Mouse (Mus musculus): Measurements from ENCODE around the gene Pebp1. TPM values are rescaled to one million over a fixed set of nuclear protein-coding genes. Genes with fewer than 3 reads are reported as not detected.

Gene Pebp1
- polyA plus RNA-seq, 1 experiment, result 713 TPM

DNA sequence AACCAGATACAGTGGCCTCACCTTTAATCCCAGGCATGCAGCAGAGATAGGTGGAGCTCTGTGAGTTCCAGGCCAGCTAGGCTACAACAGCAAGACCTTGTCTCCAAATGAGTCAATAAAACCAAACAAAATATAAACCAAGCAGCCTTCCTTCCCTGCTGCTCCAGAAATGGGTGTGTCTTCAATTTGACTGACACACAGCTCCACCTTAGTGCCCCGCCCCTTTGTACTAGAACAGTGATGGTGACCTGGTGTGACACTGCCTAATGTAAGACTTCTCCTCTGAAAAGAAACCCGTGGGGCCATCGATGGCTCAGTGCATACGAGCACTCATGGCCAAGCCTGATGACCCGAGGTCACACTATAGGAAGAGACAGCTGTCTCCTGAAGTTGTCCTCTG, 50.9 kb downstream of the Pebp1 start:
- Histone ChIP-seq H3K4me2 (ENCODE audit: low read depth) (no peak overlapping the region), H3K4me3 (no peak overlapping the region), H3ac (ENCODE audit: control insufficient read depth, insufficient read length) (no peak overlapping the region), H3K36me3 (ENCODE audit: control insufficient read depth, insufficient read depth) (no peaks in the 10 kb centered on the region), H3K79me2 (ENCODE audit: control insufficient read depth, insufficient read depth) (no peaks in the 10 kb centered on the region), H3K27me3 (ENCODE audit: control insufficient read depth, insufficient read depth, insufficient read length) (no peaks in the 10 kb centered on the region)
- TF ChIP-seq REST (IDR thresholded peaks at IDR 0.05; ENCODE audit: insufficient read depth, insufficient read length) (no peak), POLR2AphosphoS2 (IDR thresholded peaks at IDR 0.05; ENCODE audit: insufficient read length, low read depth) (no peak), E2F4 (IDR thresholded peaks at IDR 0.05; ENCODE audit: insufficient read depth) (no peak), SRF (IDR thresholded peaks at IDR 0.05; ENCODE audit: control insufficient read depth, insufficient read length, low read depth) (no peak), TCF12 (IDR thresholded peaks at IDR 0.05; ENCODE audit: insufficient read depth, poor library complexity, severe bottlenecking) (no peak), MYOG (IDR thresholded peaks at IDR 0.05; ENCODE audit: control insufficient read depth in 1 of 3, insufficient read depth in 1 of 3, insufficient read length in 2 of 3, low read depth in 2 of 3) (no peak), CEBPB (IDR thresholded peaks at IDR 0.05; ENCODE audit: insufficient read depth, poor library complexity, severe bottlenecking) (no peak), MAX (IDR thresholded peaks at IDR 0.05; ENCODE audit: low read depth) (no peak), USF1 (IDR thresholded peaks at IDR 0.05; ENCODE audit: low read depth) (no peak), TCF3 (IDR thresholded peaks at IDR 0.05; ENCODE audit: insufficient read length, low read depth) (no peak), POLR2A (IDR thresholded peaks at IDR 0.05; ENCODE audit: insufficient read length, low read depth) (no peak), MYOD1 (IDR thresholded peaks at IDR 0.05; ENCODE audit: control insufficient read depth in 1 of 3, insufficient read length in 2 of 3, low read depth in 2 of 3) (no peak)

Other genes starting within 250 kb of the Pebp1 start
- 77.0 TPM for gene Suds3, start 171.5 kb downstream of the Pebp1 start, polyA plus RNA-seq (2012; fragmentation: generic; extraction: Trizol)
- gene Taok3, start 167.5 kb downstream of the Pebp1 start, polyA plus RNA-seq (2012; fragmentation: generic; extraction: Trizol), result 7.7 TPM
- 2.2 TPM for gene Vsig10, start 31.5 kb upstream of the Pebp1 start, polyA plus RNA-seq (2012; fragmentation: generic; extraction: Trizol)
- 142 TPM for gene Wsb2, start 69.7 kb upstream of the Pebp1 start, polyA plus RNA-seq (2012; fragmentation: generic; extraction: Trizol)
- gene Rfc5, start 101.4 kb upstream of the Pebp1 start, polyA plus RNA-seq (2012; fragmentation: generic; extraction: Trizol), result 13.6 TPM
- gene Ksr2, start 126.4 kb upstream of the Pebp1 start, polyA plus RNA-seq (2012; fragmentation: generic; extraction: Trizol), result 0.02 TPM

Measured in myocyte (in vitro differentiated cells).